Mouse (Mus musculus) spleen, adult 2 months (tissue): ENCODE results near the gene Brinp3. TPM values are rescaled to one million over a fixed set of nuclear protein-coding genes. Genes with fewer than 3 reads are reported as not detected.

Experiments
- DNase-seq, 2 experiments: peaks; one replicate each; pipeline versions ENCODE4 v3.0.0 to v3.0.0-alpha.2; 2012 to 2021; ENCODE audit warnings: low spot score in 2 of 2, low read depth in 1 of 2
- H3K27ac ChIP-seq: fragments of 200-500 bp; 2 replicates; pipeline ENCODE4 v1.5.1; 2012; ENCODE audit warnings: low read length, inconsistent platforms; ENCODE audit not compliant: insufficient read depth
- H3K27me3 ChIP-seq: fragments of 200-500 bp; 2 replicates; pipeline ENCODE4 v1.6.1; 2012; ENCODE audit warnings: mild to moderate bottlenecking, moderate library complexity, low read length, inconsistent platforms; ENCODE audit not compliant: control insufficient read depth, insufficient read depth
- H3K36me3 ChIP-seq: fragments of 200-500 bp; 2 replicates; pipeline ENCODE4 v1.6.1; 2012; ENCODE audit warnings: mild to moderate bottlenecking, low read length, inconsistent platforms; ENCODE audit not compliant: control insufficient read depth, insufficient read depth
- H3K4me1 ChIP-seq: fragments of 200-500 bp; 2 replicates; pipeline ENCODE4 v1.6.1; 2011; ENCODE audit warnings: inconsistent platforms; ENCODE audit not compliant: control insufficient read depth, insufficient read depth, insufficient read length
- H3K4me3 ChIP-seq: fragments of 200-500 bp; 2 replicates; pipeline ENCODE4 v1.5.1; 2011; ENCODE audit warnings: mild to moderate bottlenecking, inconsistent platforms; ENCODE audit not compliant: insufficient read depth, insufficient read length; ENCODE audit errors: extremely low read depth
- CTCF ChIP-seq: fragments of 200-500 bp; IDR thresholded peaks from 2 replicates; pipeline ENCODE4 v1.5.1; 2011; ENCODE audit warnings: mild to moderate bottlenecking, inconsistent platforms; ENCODE audit not compliant: insufficient read depth, insufficient read length, insufficient replicate concordance; ENCODE audit errors: extremely low read depth
- POLR2A ChIP-seq: fragments of 200-500 bp; IDR thresholded peaks from 2 replicates; pipeline ENCODE4 v1.6.1; 2011; ENCODE audit warnings: low read depth, low read length, inconsistent platforms
- WGBS: fragments of 180-500 bp; shearing (Covaris S2); methylation state at CpG from one replicate; pipeline ENCODE4 v1.1.7; 2018; 5-methylcytosine and 5-hydroxymethylcytosine counted together
- polyA plus RNA-seq: library from polyadenylated mRNA; depleted of rRNA; stranded (reverse); fragments of >200 nt; gene quantifications from 2 replicates; pipeline ENCODE4 v1.2.3, GENCODE M21; 2012

The Brinp3 gene
- polyA plus RNA-seq, 1 experiment: 0.02 TPM

- Histone ChIP-seq H3K4me3 (no peak overlapping the region), H3K27ac (no peak overlapping the region), H3K36me3 (no peaks in the 10 kb centered on the region), H3K4me1 (no peaks in the 10 kb centered on the region), H3K27me3 (no peaks in the 10 kb centered on the region)
- no peak for DNase-seq
- TF ChIP-seq CTCF: no peak
- no peak for TF ChIP-seq POLR2A
- WGBS: 73% methylated on average over 2 of the region's 2 CpGs
These were observed 20.8 kb downstream of the Brinp3 start for GRCm38 (mm10) chr1:146515377-146515776.

- DNase-seq: no peak
- no peaks in the 10 kb centered on the region for H3K4me1 ChIP-seq
- 85% methylated on average over 11 of the region's 11 CpGs for WGBS
- H3K27me3 ChIP-seq: no peaks in the 10 kb centered on the region
- no peak for TF ChIP-seq POLR2A
- no peak overlapping the region for H3K27ac ChIP-seq
- no peak overlapping the region for H3K4me3 ChIP-seq
- no peaks in the 10 kb centered on the region for H3K36me3 ChIP-seq
These were observed 29.4 kb downstream of the Brinp3 start for GRCm38 (mm10) chr1:146523727-146524573.

GRCm38 (mm10) chr1:146528572-146528971 is 34.0 kb downstream of the Brinp3 start:
- H3K4me1 ChIP-seq: no peaks in the 10 kb centered on the region
- no peaks in the 10 kb centered on the region for H3K36me3 ChIP-seq
- no peak for DNase-seq
- TF ChIP-seq POLR2A (no peak), CTCF (no peak)
- H3K27ac ChIP-seq: no peak overlapping the region
- H3K4me3 ChIP-seq: no peak overlapping the region
- H3K27me3 ChIP-seq: no peaks in the 10 kb centered on the region

- Histone ChIP-seq H3K4me1 (no peaks in the 10 kb centered on the region), H3K36me3 (no peaks in the 10 kb centered on the region), H3K4me3 (no peak overlapping the region), H3K27me3 (no peaks in the 10 kb centered on the region), H3K27ac (no peak overlapping the region)
- 87% methylated on average over 2 of the region's 2 CpGs for WGBS
- no peak for TF ChIP-seq CTCF
- no peak for TF ChIP-seq POLR2A
- DNase-seq: no peak
These were observed 52.4 kb downstream of the Brinp3 start for GRCm38 (mm10) chr1:146546847-146547428.

- Histone ChIP-seq H3K4me3 (no peak overlapping the region), H3K4me1 (no peaks in the 10 kb centered on the region), H3K36me3 (no peaks in the 10 kb centered on the region), H3K27ac (no peak overlapping the region), H3K27me3 (no peaks in the 10 kb centered on the region)
- no peak for DNase-seq
- TF ChIP-seq CTCF: no peak
- TF ChIP-seq POLR2A: no peak
These were observed 62.4 kb downstream of the Brinp3 start for GRCm38 (mm10) chr1:146556982-146557381.

- TF ChIP-seq CTCF: no peak
- TF ChIP-seq POLR2A: no peak
- no peaks in the 10 kb centered on the region for H3K27me3 ChIP-seq
- no peaks in the 10 kb centered on the region for H3K36me3 ChIP-seq
- 83% methylated on average over 3 of the region's 3 CpGs for WGBS
- no peaks in the 10 kb centered on the region for H3K4me1 ChIP-seq
- H3K4me3 ChIP-seq: no peak overlapping the region
- no peak for DNase-seq
- no peak overlapping the region for H3K27ac ChIP-seq
These were observed 67.6 kb downstream of the Brinp3 start for GRCm38 (mm10) chr1:146562144-146562543.

GRCm38 (mm10) chr1:146584181-146584580 is 89.6 kb downstream of the Brinp3 start:
- Histone ChIP-seq H3K4me1 (no peaks in the 10 kb centered on the region), H3K4me3 (no peak overlapping the region), H3K27me3 (no peaks in the 10 kb centered on the region), H3K36me3 (no peaks in the 10 kb centered on the region), H3K27ac (no peak overlapping the region)
- TF ChIP-seq CTCF (no peak), POLR2A (no peak)
- DNase-seq: no peak
- 74% methylated on average over 7 of the region's 7 CpGs for WGBS
